7 mouse cellular contexts compared by ENCODE assay signal in genomic region chr12:113222121-113222636, GRCm38 (mm10). TPM values are rescaled to one million over a fixed set of nuclear protein-coding genes. Genes with fewer than 3 reads are reported as not detected.
DNase-seq lines count a peak whose midpoint lies in the region; ATAC-seq and TF ChIP-seq lines count a peak whose summit lies in the region.

No protein-coding gene starts in this region.

- intact Hi-C loops in heart, adult 2 months (cut with DNase I), result loop anchor here (5.0 kb wide), 1 partner anchor 265 kb away; the partner anchor contains the start of gene Adam6b

- no peak for TF ChIP-seq POLR2A in heart, adult 2 months (IDR thresholded peaks at IDR 0.05; ENCODE audit: insufficient read depth, low read depth, low read length)
- no peak for TF ChIP-seq POLR2A in kidney, adult 2 months (IDR thresholded peaks at IDR 0.05; ENCODE audit: low read depth, low read length)
- no peak for TF ChIP-seq POLR2A in small intestine, adult 2 months (IDR thresholded peaks at IDR 0.05; ENCODE audit: low read depth, low read length)

- TF ChIP-seq EP300 in heart, adult 2 months (IDR thresholded peaks at IDR 0.05; ENCODE audit: insufficient read depth, low read depth, low read length), result 0 out of 2 replicates have a peak, but pooled peaks have one; percentile 6

- H3K9ac ChIP-seq in embryonic facial prominence, embryonic 13.5 days, result no peak overlapping the region
- H3K9ac ChIP-seq in heart, adult 2 months (ENCODE audit: low read depth, low read length), result no peak overlapping the region
- H3K9ac ChIP-seq in limb, embryonic 11.5 days (ENCODE audit: low read length), result no peak overlapping the region
- H3K9ac ChIP-seq in midbrain, embryonic 13.5 days (replicated peaks), result no peak overlapping the region

- no peaks in the 10 kb centered on the region for H3K36me3 ChIP-seq in embryonic facial prominence, embryonic 13.5 days
- no peaks in the 10 kb centered on the region for H3K36me3 ChIP-seq in heart, adult 2 months (ENCODE audit: control insufficient read depth, insufficient read depth, low read length)
- H3K36me3 ChIP-seq in kidney, adult 2 months (ENCODE audit: control insufficient read depth, insufficient read depth, low read length), result no peaks in the 10 kb centered on the region
- no peaks in the 10 kb centered on the region for H3K36me3 ChIP-seq in limb, embryonic 11.5 days (ENCODE audit: control insufficient read depth, insufficient read depth, low read length)
- no peaks in the 10 kb centered on the region for H3K36me3 ChIP-seq in midbrain, embryonic 13.5 days
- no peaks in the 10 kb centered on the region for H3K36me3 ChIP-seq in small intestine, adult 2 months (ENCODE audit: control insufficient read depth, insufficient read depth, low read length)

- no peaks in the 10 kb centered on the region for H3K79me2 ChIP-seq in heart, adult 2 months (replicated peaks; ENCODE audit: control insufficient read depth, insufficient read depth, low read length)

- ATAC-seq in embryonic facial prominence, embryonic 13.5 days (ENCODE audit: insufficient number of reproducible peaks, insufficient read depth, low FRiP score, low TSS enrichment, low read depth), result 0 out of 2 replicates have a peak, but pooled peaks have one; percentile 56
- peak; percentile 55; the same call in 1 of the 2 replicates for ATAC-seq in limb, embryonic 11.5 days (ENCODE audit: insufficient number of reproducible peaks, low FRiP score, low TSS enrichment, low read depth)
- peak; percentile 72 for ATAC-seq in midbrain, embryonic 13.5 days

- peak; percentile 86 for TF ChIP-seq CTCF in heart, adult 2 months (IDR thresholded peaks at IDR 0.05)
- peak; percentile 84 for TF ChIP-seq CTCF in kidney, adult 2 months (conservative IDR thresholded peaks at IDR 0.05; ENCODE audit: insufficient read depth, insufficient read length, low read depth, low read length)
- peak; percentile 68 for TF ChIP-seq CTCF in small intestine, adult 2 months (IDR thresholded peaks at IDR 0.05; ENCODE audit: extremely low read depth, insufficient read length, insufficient replicate concordance, low read depth, low read length)

- DNase-seq in adrenal gland, postnatal 14 days, result peak; percentile 95
- peak; percentile 87 to 92 for DNase-seq in heart, adult 2 months
- DNase-seq in kidney, adult 2 months, result peak; percentile 87
- peak; percentile 94 for DNase-seq in limb, embryonic 11.5 days (ENCODE audit: low spot score)

- H3K27me3 ChIP-seq in embryonic facial prominence, embryonic 13.5 days, result no peaks in the 10 kb centered on the region
- H3K27me3 ChIP-seq in heart, adult 2 months (ENCODE audit: control insufficient read depth, insufficient read depth, low read length), result no peaks in the 10 kb centered on the region
- no peaks in the 10 kb centered on the region for H3K27me3 ChIP-seq in kidney, adult 2 months (replicated peaks; ENCODE audit: control insufficient read depth, insufficient read depth, low read length)
- H3K27me3 ChIP-seq in limb, embryonic 11.5 days (ENCODE audit: control insufficient read depth, insufficient read depth, low read length), result no peaks in the 10 kb centered on the region
- no peaks in the 10 kb centered on the region for H3K27me3 ChIP-seq in midbrain, embryonic 13.5 days
- no peaks in the 10 kb centered on the region for H3K27me3 ChIP-seq in small intestine, adult 2 months (ENCODE audit: control insufficient read depth, insufficient read depth, low read length)

- H3K9me3 ChIP-seq in embryonic facial prominence, embryonic 13.5 days, result no peaks in the 10 kb centered on the region
- H3K9me3 ChIP-seq in limb, embryonic 11.5 days (ENCODE audit: control insufficient read depth, low read length), result no peaks in the 10 kb centered on the region
- H3K9me3 ChIP-seq in midbrain, embryonic 13.5 days, result no peaks in the 10 kb centered on the region

- no peak overlapping the region for H3K27ac ChIP-seq in embryonic facial prominence, embryonic 13.5 days
- no peak overlapping the region for H3K27ac ChIP-seq in heart, adult 2 months
- no peak overlapping the region for H3K27ac ChIP-seq in kidney, adult 2 months (ENCODE audit: insufficient read depth, low read depth, low read length)
- H3K27ac ChIP-seq in limb, embryonic 11.5 days (replicated peaks; ENCODE audit: low read depth, low read length), result no peak overlapping the region
- H3K27ac ChIP-seq in midbrain, embryonic 13.5 days, result no peak overlapping the region
- no peak overlapping the region for H3K27ac ChIP-seq in small intestine, adult 2 months (ENCODE audit: insufficient read depth, low read depth, low read length)

- WGBS in embryonic facial prominence, embryonic 13.5 days, result 13% methylated on average over 8 of the region's 8 CpGs
- 11% methylated on average over 8 of the region's 8 CpGs for WGBS in heart, adult 2 months
- 14% methylated on average over 8 of the region's 8 CpGs for WGBS in kidney, adult 2 months
- WGBS in limb, embryonic 11.5 days, result 16% methylated on average over 8 of the region's 8 CpGs
- 16% methylated on average over 8 of the region's 8 CpGs for WGBS in midbrain, embryonic 13.5 days
- 14% methylated on average over 8 of the region's 8 CpGs for WGBS in small intestine, adult 2 months

- no peaks in the 10 kb centered on the region for H3K4me1 ChIP-seq in embryonic facial prominence, embryonic 13.5 days
- peaks cover 1% of the 10 kb centered on the region; the same call in 1 of the 2 replicates for H3K4me1 ChIP-seq in heart, adult 2 months (ENCODE audit: control insufficient read depth, insufficient read depth, low read length)
- H3K4me1 ChIP-seq in kidney, adult 2 months (ENCODE audit: control insufficient read depth, insufficient read depth, low read length), result no peaks in the 10 kb centered on the region
- H3K4me1 ChIP-seq in limb, embryonic 11.5 days (ENCODE audit: control insufficient read depth, insufficient read depth, low read length), result no peaks in the 10 kb centered on the region
- H3K4me1 ChIP-seq in midbrain, embryonic 13.5 days (replicated peaks), result no peaks in the 10 kb centered on the region
- H3K4me1 ChIP-seq in small intestine, adult 2 months (ENCODE audit: control insufficient read depth, insufficient read depth, insufficient read length, low read length), result no peaks in the 10 kb centered on the region

- no peak overlapping the region for H3K4me2 ChIP-seq in embryonic facial prominence, embryonic 13.5 days
- no peak overlapping the region for H3K4me2 ChIP-seq in limb, embryonic 11.5 days (ENCODE audit: low read depth, severe bottlenecking)
- H3K4me2 ChIP-seq in midbrain, embryonic 13.5 days (replicated peaks), result no peak overlapping the region

- H3K4me3 ChIP-seq in embryonic facial prominence, embryonic 13.5 days, result 0 out of 2 replicates have a peak overlapping the region, but pooled peaks have one; percentile 6
- no peak overlapping the region for H3K4me3 ChIP-seq in heart, adult 2 months
- no peak overlapping the region for H3K4me3 ChIP-seq in kidney, adult 2 months (ENCODE audit: insufficient read depth, low read depth, low read length)
- H3K4me3 ChIP-seq in limb, embryonic 11.5 days (ENCODE audit: low read depth, low read length), result no peak overlapping the region
- H3K4me3 ChIP-seq in midbrain, embryonic 13.5 days (replicated peaks), result no peak overlapping the region
- no peak overlapping the region for H3K4me3 ChIP-seq in small intestine, adult 2 months (ENCODE audit: low read depth, low read length)

RNA-seq across cellular contexts. Expression of gene Tmem121, which starts 36.4 kb away (rescaled TPM):
- 3.4 and 4.7 TPM in 2 replicates for total RNA-seq in adrenal gland, postnatal 14 days (2021)
- 16.6 and 18.0 TPM in 2 replicates for polyA plus RNA-seq in embryonic facial prominence, embryonic 13.5 days (2015; fragmentation: Nextera tagmentation; extraction: Ambion mirVana)
- total RNA-seq in heart, adult 2 months (2021), result under 1 TPM in 1 of 2 experiments, not detected in 1; 0.18 TPM
- polyA plus RNA-seq in heart, adult 2 months (2012; rRNA removed), result 0.41 TPM in 1 of 2 replicates, not detected in the other
- polyA plus RNA-seq in kidney, adult 2 months (2012; rRNA removed), result 0.27 and 0.41 TPM in 2 replicates
- polyA plus RNA-seq in limb, embryonic 11.5 days (2014; fragmentation: Nextera tagmentation; extraction: Ambion mirVana), result 8.0 and 12.0 TPM in 2 replicates
- polyA plus RNA-seq in midbrain, embryonic 13.5 days (2015; fragmentation: Nextera tagmentation; extraction: Ambion mirVana), result 24.7 and 30.2 TPM in 2 replicates
- 1.8 and 2.4 TPM in 2 replicates for polyA plus RNA-seq in small intestine, adult 2 months (2012; rRNA removed)
